Mouse (Mus musculus) gastrocnemius, postnatal 4 days (tissue): ENCODE data around the gene Mss51. TPM values are rescaled to one million over a fixed set of nuclear protein-coding genes. Genes with fewer than 3 reads are reported as not detected.
A peak's percentile ranks its signal among the peaks of the same experiment; 100 is the strongest.

ENCODE experiments used
- DNase-seq, 2 experiments: peaks; one replicate each; pipeline ENCODE4 v3.0.0; 2021 to 2022; ENCODE audit warnings: low spot score in 2 of 2, mixed read lengths in 2 of 2
- total RNA-seq, 2 experiments: library from RNA; stranded (reverse); gene quantifications; 2 replicates each; pipeline ENCODE4 v1.2.3; 2021

The Mss51 gene
- total RNA-seq, 2 experiments from 2014 or later = 2.6 to 5.7 TPM

DNA sequence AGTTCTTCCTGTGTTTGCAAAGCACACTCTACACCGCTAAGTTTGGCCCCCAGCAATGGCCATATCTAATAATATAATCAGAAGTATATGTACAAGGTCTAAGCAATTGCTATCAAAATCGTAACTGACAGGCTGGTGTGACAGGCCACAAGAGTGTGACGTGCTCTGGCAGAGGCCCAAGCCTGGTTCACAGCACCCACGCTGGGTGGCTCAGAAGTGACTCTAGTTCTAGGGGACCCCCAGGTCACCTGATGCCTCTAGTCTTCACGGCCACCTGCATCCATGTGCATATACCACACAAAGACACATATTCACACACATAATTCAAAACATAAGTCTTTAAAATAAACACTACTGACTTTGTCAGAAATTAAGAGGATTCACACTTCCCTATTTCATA lies 43.8 kb downstream of the Mss51 start:
- DNase-seq = no peak

DNA sequence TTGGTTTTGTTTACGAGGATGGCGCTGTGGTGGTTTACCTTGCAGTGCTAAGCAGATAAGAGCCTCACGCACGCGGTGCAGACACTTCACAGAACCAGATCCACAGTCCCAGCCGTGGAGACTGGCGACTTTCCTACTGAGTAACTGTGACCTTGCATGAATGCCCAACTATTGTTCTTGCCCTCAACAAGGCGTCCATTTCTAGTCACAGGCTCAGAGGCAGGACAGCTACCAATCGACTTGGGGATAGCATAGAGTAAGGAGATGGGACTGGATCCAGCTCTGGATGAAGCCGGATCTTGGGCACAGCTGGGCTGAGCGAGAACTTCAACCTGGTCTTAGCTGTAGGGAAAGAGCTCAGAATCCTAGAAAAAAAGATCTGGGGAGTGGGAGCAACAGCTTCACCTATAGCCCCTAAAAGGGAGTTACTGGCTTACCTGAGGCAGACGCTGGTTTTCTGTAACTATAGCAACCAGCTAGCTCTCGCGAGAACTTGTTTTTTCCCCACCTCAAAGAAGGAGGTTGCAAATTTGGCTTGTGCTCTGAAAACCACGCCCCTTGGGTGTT lies 44.9 kb downstream of the Mss51 start, which contains the start of gene Cfap70:
TSS of gene Cfap70 (minus strand) at position 462 of the 567 bp plus-strand sequence.
- DNase-seq = peak in 1 of 2 experiments; percentile 36

DNA sequence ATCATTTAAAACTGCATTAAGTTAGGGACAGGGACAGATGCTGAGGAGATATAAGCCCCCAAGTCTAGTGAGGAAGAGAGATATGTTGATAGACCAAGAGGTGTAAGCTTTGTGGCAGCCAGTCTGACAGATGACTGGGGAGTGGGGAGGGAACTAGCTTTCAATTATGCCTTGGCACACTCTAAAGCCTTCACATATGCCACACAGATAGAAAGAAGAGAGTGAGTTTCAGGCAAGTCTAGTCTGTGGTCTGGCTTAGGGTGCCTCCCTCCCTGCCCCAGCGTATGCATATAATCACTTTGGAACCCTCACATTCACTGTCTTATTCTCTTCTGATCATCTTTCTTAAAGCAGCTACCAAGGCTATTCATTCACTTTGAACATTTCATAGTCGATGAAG lies 45.4 kb downstream of the Mss51 start:
- no peak for DNase-seq

DNA sequence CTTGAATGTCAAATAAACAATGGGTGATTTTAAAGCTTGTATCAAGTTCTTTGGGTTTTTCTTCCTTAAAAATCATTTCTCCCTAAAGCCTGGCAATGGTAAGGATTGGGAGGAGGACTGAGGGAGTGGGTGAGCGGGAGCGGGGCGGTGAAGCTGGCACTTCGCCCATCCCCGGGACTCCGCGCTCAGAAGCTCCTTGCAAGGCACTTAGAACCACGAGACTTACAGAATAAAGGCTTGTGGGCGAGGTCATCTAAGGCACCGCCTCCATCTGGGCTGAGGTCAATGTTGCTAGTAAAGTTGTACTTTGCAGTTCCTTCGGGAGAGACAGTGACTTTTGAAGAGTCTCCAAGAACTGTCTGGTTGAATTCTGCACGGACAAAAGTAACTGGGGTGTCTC lies 49.5 kb downstream of the Mss51 start:
- no peak for DNase-seq

DNA sequence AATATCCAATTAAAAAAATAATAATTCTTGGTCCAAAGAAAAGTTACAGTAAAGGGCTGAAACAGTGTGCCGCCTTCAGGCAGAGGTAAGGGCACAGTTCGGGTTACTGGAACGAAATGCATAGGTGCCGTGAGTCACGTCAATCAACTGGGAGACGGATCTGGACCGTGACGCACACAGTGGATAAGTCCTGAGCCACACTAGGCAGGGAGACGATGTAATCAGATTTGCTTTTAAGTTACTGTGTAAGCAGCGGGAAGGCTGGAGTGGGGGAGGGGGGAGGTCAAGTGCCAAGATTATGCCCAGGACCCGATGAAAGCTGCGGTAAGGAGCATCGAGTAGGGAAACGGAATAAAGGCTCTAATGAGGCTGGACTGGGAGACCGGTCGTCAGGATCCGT lies 54.4 kb downstream of the Mss51 start:
- DNase-seq = no peak

DNA sequence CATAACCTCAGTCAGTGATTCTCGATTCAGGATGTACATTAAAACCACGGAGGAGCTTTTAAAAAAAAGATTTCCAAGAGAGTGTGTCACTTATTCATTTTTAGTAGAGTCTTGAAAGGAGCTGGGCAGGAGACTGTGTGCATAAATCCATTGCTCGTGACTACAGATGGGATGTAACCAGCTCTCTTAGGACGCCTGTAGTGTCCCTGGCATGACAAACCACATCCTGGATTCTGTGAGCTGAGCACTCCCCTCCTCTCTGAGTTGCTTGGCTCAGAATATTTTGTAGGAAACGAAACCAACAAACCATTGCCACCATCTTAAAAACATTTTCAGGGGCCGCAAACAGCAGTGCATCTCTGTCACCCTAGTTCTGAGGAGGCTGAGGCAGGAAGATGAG lies 59.7 kb downstream of the Mss51 start:
- DNase-seq = no peak

Other genes with a start within 250 kb of the Mss51 start
- gene Kcnk16, start 227.7 kb downstream of the Mss51 start, total RNA-seq = not detected
- 10 to 100 TPM; 17.1 to 21.1 TPM for gene Nudt13, start 202.2 kb downstream of the Mss51 start, total RNA-seq
- 10 to 100 TPM; 26.8 to 34.3 TPM for gene Ecd, start 148.8 kb downstream of the Mss51 start, total RNA-seq
- gene Fam149b, start 148.7 kb downstream of the Mss51 start, total RNA-seq = 10 to 100 TPM; 28.7 to 31.7 TPM
- gene Dnajc9, start 108.0 kb downstream of the Mss51 start, total RNA-seq = 10 to 100 TPM; 27.5 to 29.9 TPM
- 10 to 100 TPM; 51.8 to 54.7 TPM for gene Mrps16, start 103.3 kb downstream of the Mss51 start, total RNA-seq
- under 1 TPM; 0.21 to 0.64 TPM for gene Cfap70, start 44.7 kb downstream of the Mss51 start, total RNA-seq
- 10 to 100 TPM; 43.1 to 52.3 TPM for gene Anxa7, start 16.8 kb downstream of the Mss51 start, total RNA-seq
- 100 to 1,000 TPM; 116 to 125 TPM for gene Ppp3cb, start 49.7 kb upstream of the Mss51 start, total RNA-seq
- 10 to 100 TPM; 12.6 to 14.3 TPM for gene Usp54, start 144.2 kb upstream of the Mss51 start, total RNA-seq
- gene Myoz1, start 159.6 kb upstream of the Mss51 start, total RNA-seq = 1,000 to 10,000 TPM; 1,287 to 1,360 TPM
- gene Synpo2l, start 171.5 kb upstream of the Mss51 start, total RNA-seq = 100 to 1,000 TPM; 274 to 291 TPM
- gene Sec24c, start 177.4 kb upstream of the Mss51 start, total RNA-seq = 10 to 100 TPM; 95.4 to 97.9 TPM
- 10 to 100 TPM; 16.0 to 16.4 TPM for gene Fut11, start 198.1 kb upstream of the Mss51 start, total RNA-seq
- 10 to 100 TPM; 78.0 to 85.7 TPM for gene Chchd1, start 206.1 kb upstream of the Mss51 start, total RNA-seq
- gene Zswim8, start 210.7 kb upstream of the Mss51 start, total RNA-seq = 10 to 100 TPM; 81.5 to 83.6 TPM
- gene Ndst2, start 237.7 kb upstream of the Mss51 start, total RNA-seq = 10 to 100 TPM; 22.8 to 26.7 TPM